Mouse (Mus musculus): Measurements from ENCODE around the gene Ppil4.
"Not testable (repeated sequence)": the region's sequence is repeated elsewhere in the genome, so short reads cannot be mapped to it uniquely, and the experiment has no call there.

The Ppil4 gene

GRCm38 (mm10) chr10:7792751-7793385, at the start of gene Ppil4, which contains the start of gene Ginm1:
Gene Ppil4 (plus strand): TSS chr10:7792891.
Gene Ginm1 (minus strand): TSS chr10:7792824.
- in situ Hi-C loops (cut with MboI, MseI) = loop anchor here (25.0 kb wide), 1 partner anchor 331 kb away; the partner anchor contains the start of gene Ulbp1

- in situ Hi-C loops (cut with MboI, MseI) = not testable (repeated sequence)
Observed at GRCm38 (mm10) chr10:7745528-7745927, 47.2 kb upstream of the Ppil4 start.

GRCm38 (mm10) chr10:7748752-7749151, 43.9 kb upstream of the Ppil4 start:
- in situ Hi-C loops (cut with MboI, MseI) = no loop called here

- in situ Hi-C loops (cut with MboI, MseI) = no loop called here
Observed at GRCm38 (mm10) chr10:7757544-7757943, 35.1 kb upstream of the Ppil4 start.

- in situ Hi-C loops (cut with MboI, MseI) = loop anchor here (10.0 kb wide), 1 partner anchor 1898 kb away; no protein-coding TSS in a partner anchor
Observed at GRCm38 (mm10) chr10:7772346-7772745, 20.3 kb upstream of the Ppil4 start.

- in situ Hi-C loops (cut with MboI, MseI) = loop anchor here (10.0 kb wide), 1 partner anchor 1898 kb away; no protein-coding TSS in a partner anchor
Observed at GRCm38 (mm10) chr10:7772769-7773168, 19.9 kb upstream of the Ppil4 start.

- in situ Hi-C loops (cut with MboI, MseI) = loop anchor here (5.0 to 25.0 kb wide), 3 partner anchors 53 to 1901 kb away; partner anchors contain the start of gene Ulbp1
Observed at GRCm38 (mm10) chr10:7775421-7775820, 17.3 kb upstream of the Ppil4 start.

GRCm38 (mm10) chr10:7778361-7778760, 14.3 kb upstream of the Ppil4 start:
- in situ Hi-C loops (cut with MboI, MseI) = loop anchor here (5.0 to 25.0 kb wide), 3 partner anchors 56 to 1904 kb away; partner anchors contain the start of gene Ulbp1

- in situ Hi-C loops (cut with MboI, MseI) = loop anchor here (5.0 to 25.0 kb wide), 3 partner anchors 57 to 1905 kb away; partner anchors contain the start of gene Ulbp1
Observed at GRCm38 (mm10) chr10:7779751-7780237, 12.9 kb upstream of the Ppil4 start.

- in situ Hi-C loops (cut with MboI, MseI) = loop anchor here (25.0 kb wide), 1 partner anchor 318 kb away; the partner anchor contains the start of gene Ulbp1
Observed at GRCm38 (mm10) chr10:7780238-7781176, 12.2 kb upstream of the Ppil4 start.

- in situ Hi-C loops (cut with MboI, MseI) = loop anchor here (25.0 kb wide), 1 partner anchor 319 kb away; the partner anchor contains the start of gene Ulbp1
Observed at GRCm38 (mm10) chr10:7781214-7781613, 11.5 kb upstream of the Ppil4 start.

- in situ Hi-C loops (cut with MboI, MseI) = loop anchor here (25.0 kb wide), 1 partner anchor 325 kb away; the partner anchor contains the start of gene Ulbp1
Observed at GRCm38 (mm10) chr10:7787319-7787718, 5.4 kb upstream of the Ppil4 start.

GRCm38 (mm10) chr10:7792254-7792750, 389 bp upstream of the Ppil4 start:
- in situ Hi-C loops (cut with MboI, MseI) = loop anchor here (25.0 kb wide), 1 partner anchor 330 kb away; the partner anchor contains the start of gene Ulbp1

GRCm38 (mm10) chr10:7801258-7801657, 8.6 kb downstream of the Ppil4 start:
- in situ Hi-C loops (cut with MboI, MseI) = no loop called here

GRCm38 (mm10) chr10:7802519-7803140, 9.9 kb downstream of the Ppil4 start:
- in situ Hi-C loops (cut with MboI, MseI) = no loop called here

GRCm38 (mm10) chr10:7809937-7810336, 17.2 kb downstream of the Ppil4 start:
- in situ Hi-C loops (cut with MboI, MseI) = loop anchor here (5.0 kb wide), 2 partner anchors 37 to 427 kb away; no protein-coding TSS in a partner anchor

GRCm38 (mm10) chr10:7816476-7816875, 23.8 kb downstream of the Ppil4 start:
- in situ Hi-C loops (cut with MboI, MseI) = no loop called here

- in situ Hi-C loops (cut with MboI, MseI) = no loop called here
Observed at GRCm38 (mm10) chr10:7818676-7819075, 26.0 kb downstream of the Ppil4 start.

- in situ Hi-C loops (cut with MboI, MseI) = no loop called here
Observed at GRCm38 (mm10) chr10:7819156-7819555, 26.5 kb downstream of the Ppil4 start.

- in situ Hi-C loops (cut with MboI, MseI) = no loop called here
Observed at GRCm38 (mm10) chr10:7819603-7820002, 26.9 kb downstream of the Ppil4 start.

GRCm38 (mm10) chr10:7820171-7820570, 27.5 kb downstream of the Ppil4 start:
- in situ Hi-C loops (cut with MboI, MseI) = no loop called here
